Mouse (Mus musculus) hindbrain, embryonic 14.5 days (tissue): ENCODE data around the gene Zfp319. TPM values are rescaled to one million over a fixed set of nuclear protein-coding genes. Genes with fewer than 3 reads are reported as not detected.
A peak's percentile ranks its signal among the peaks of the same experiment; 100 is the strongest.
"Not testable (repeated sequence)": the region's sequence is repeated elsewhere in the genome, so short reads cannot be mapped to it uniquely, and the experiment has no call there.

ENCODE experiments used
- ATAC-seq: fragments of 200-750 bp; cut with Nextera tagmentation; 2 replicates; pipeline ENCODE4 v1.8.0; 2017; ENCODE audit warnings: moderate number of reproducible peaks, mild to moderate bottlenecking, moderate TSS enrichment, moderate library complexity; ENCODE audit not compliant: low FRiP score
- DNase-seq: peaks from one replicate; pipeline ENCODE4 v3.0.0-alpha.2; 2015; ENCODE audit warnings: low spot score
- H3K27ac ChIP-seq: fragments of 300-500 bp; sonication (generic); 2 replicates; pipeline ENCODE4 v1.5.1; 2014; ENCODE audit warnings: mild to moderate bottlenecking, moderate library complexity
- H3K27me3 ChIP-seq: fragments of 300-500 bp; sonication (generic); 2 replicates; pipeline ENCODE4 v1.6.1; 2014; ENCODE audit warnings: mild to moderate bottlenecking, low read length, mixed read lengths; ENCODE audit not compliant: control insufficient read depth, insufficient read depth
- H3K36me3 ChIP-seq: fragments of 300-500 bp; sonication (generic); replicated peaks from 2 replicates; pipeline ENCODE4 v1.6.1; 2014; ENCODE audit not compliant: control insufficient read depth, insufficient read depth
- H3K4me1 ChIP-seq: fragments of 300-500 bp; sonication (generic); replicated peaks from 2 replicates; pipeline ENCODE4 v1.6.1; 2014; ENCODE audit warnings: antibody characterized with exemption, low read length, mixed read lengths; ENCODE audit not compliant: control insufficient read depth, insufficient read depth
- H3K4me2 ChIP-seq: fragments of 300-500 bp; sonication (generic); replicated peaks from 2 replicates; pipeline ENCODE4 v1.6.1; 2014; ENCODE audit warnings: mild to moderate bottlenecking, moderate library complexity
- H3K4me3 ChIP-seq: fragments of 300-500 bp; sonication (generic); replicated peaks from 2 replicates; pipeline ENCODE4 v1.5.1; 2014; ENCODE audit warnings: mild to moderate bottlenecking, low read length
- H3K9ac ChIP-seq: fragments of 300-500 bp; sonication (generic); 2 replicates; pipeline ENCODE4 v1.6.1; 2014
- H3K9me3 ChIP-seq: fragments of 300-500 bp; sonication (generic); 2 replicates; pipeline ENCODE4 v1.6.1; 2016; ENCODE audit warnings: low read length; ENCODE audit not compliant: control insufficient read depth
- WGBS: fragments of 180-500 bp; shearing (Covaris S2); extraction: QIAGEN DNeasy Blood & Tissue Kit; methylation state at CpG from one replicate; pipeline ENCODE4 v1.1.7; 2014; 5-methylcytosine and 5-hydroxymethylcytosine counted together
- polyA plus RNA-seq: library from polyadenylated mRNA; unstranded; fragments of >200 nt; fragmentation: Nextera tagmentation; extraction: Ambion mirVana; gene quantifications from 2 replicates; pipeline ENCODE4 v1.2.1, GENCODE M21; 2014

Zfp319 gene
- polyA plus RNA-seq, result 14.2 and 15.9 TPM in 2 replicates

GRCm38 (mm10) chr8:95331720-95332436, at the start of gene Zfp319, which contains the start of gene Usb1:
TSS of gene Zfp319 (minus strand) at chr8:95331950.
TSS of gene Usb1 (plus strand) at chr8:95332284.
- Histone ChIP-seq H3K36me3 (peaks cover 43% of the 10 kb centered on the region), H3K4me3 (peak within 1 kb of the TSS; percentile 73), H3K27me3 (no peaks in the 10 kb centered on the region), H3K27ac (peak within 1 kb of the TSS; percentile 96), H3K4me2 (peak within 1 kb of the TSS; percentile 72), H3K4me1 (peaks cover 17% of the 10 kb centered on the region), H3K9ac (peak within 1 kb of the TSS; percentile 88), H3K9me3 (no peaks in the 10 kb centered on the region)
- ATAC-seq (peak; percentile 94), DNase-seq (peak; percentile 90)
- under 1% methylated on average over 74 of the region's 80 CpGs for WGBS

- Histone ChIP-seq H3K4me3 (no peak overlapping the region), H3K27ac (no peak overlapping the region), H3K27me3 (no peaks in the 10 kb centered on the region), H3K4me1 (no peaks in the 10 kb centered on the region), H3K4me2 (no peak overlapping the region), H3K9me3 (no peaks in the 10 kb centered on the region), H3K9ac (no peak overlapping the region), H3K36me3 (no peaks in the 10 kb centered on the region)
- no peak for ATAC-seq
- DNase-seq, result no peak
These were observed 49.2 kb upstream of the Zfp319 start for GRCm38 (mm10) chr8:95380953-95381352.

GRCm38 (mm10) chr8:95378928-95379327, 47.2 kb upstream of the Zfp319 start:
- not testable (repeated sequence) for H3K9ac ChIP-seq, H3K36me3 ChIP-seq, H3K4me1 ChIP-seq, H3K9me3 ChIP-seq, H3K27ac ChIP-seq, DNase-seq, H3K4me2 ChIP-seq, H3K27me3 ChIP-seq, H3K4me3 ChIP-seq, ATAC-seq
- WGBS, result 95% methylated on average over 11 of the region's 11 CpGs

- ATAC-seq, result no peak
- WGBS, result 54% methylated on average over 7 of the region's 7 CpGs
These were observed 46.1 kb upstream of the Zfp319 start for GRCm38 (mm10) chr8:95377863-95378291.

GRCm38 (mm10) chr8:95377101-95377500, 45.4 kb upstream of the Zfp319 start:
- no peaks in the 10 kb centered on the region for H3K4me1 ChIP-seq
- no peak overlapping the region for H3K4me3 ChIP-seq
- no peaks in the 10 kb centered on the region for H3K27me3 ChIP-seq
- H3K27ac ChIP-seq, result no peak overlapping the region
- H3K36me3 ChIP-seq, result peaks cover 12% of the 10 kb centered on the region
- no peak overlapping the region for H3K9ac ChIP-seq
- WGBS, result 86% methylated on average over 4 of the region's 4 CpGs
- ATAC-seq (no peak), DNase-seq (no peak)
- H3K4me2 ChIP-seq, result no peak overlapping the region
- H3K9me3 ChIP-seq, result no peaks in the 10 kb centered on the region

More at GRCm38 (mm10) chr8:95377863-95378291, 46.1 kb upstream of the Zfp319 start:
- Histone ChIP-seq H3K9ac (no peak overlapping the region), H3K9me3 (no peaks in the 10 kb centered on the region), H3K4me2 (no peak overlapping the region), H3K4me1 (no peaks in the 10 kb centered on the region), H3K27ac (no peak overlapping the region), H3K36me3 (peaks cover 5% of the 10 kb centered on the region; the same call in 1 of the 2 replicates), H3K4me3 (no peak overlapping the region), H3K27me3 (no peaks in the 10 kb centered on the region)
- DNase-seq, result no peak

- 85% methylated on average over 12 of the region's 12 CpGs for WGBS
- no peak overlapping the region for H3K4me2 ChIP-seq
- H3K27ac ChIP-seq, result no peak overlapping the region
These were observed 44.7 kb upstream of the Zfp319 start for GRCm38 (mm10) chr8:95376309-95376999.

GRCm38 (mm10) chr8:95375374-95375930, 43.7 kb upstream of the Zfp319 start:
- no peak overlapping the region for H3K27ac ChIP-seq
- H3K4me2 ChIP-seq, result no peak overlapping the region
- H3K36me3 ChIP-seq, result peaks cover 28% of the 10 kb centered on the region
- ATAC-seq (no peak), DNase-seq (no peak)
- no peak overlapping the region for H3K9ac ChIP-seq
- H3K4me3 ChIP-seq, result no peak overlapping the region
- WGBS, result 81% methylated on average over 7 of the region's 7 CpGs
- no peaks in the 10 kb centered on the region for H3K4me1 ChIP-seq
- H3K9me3 ChIP-seq, result no peaks in the 10 kb centered on the region
- no peaks in the 10 kb centered on the region for H3K27me3 ChIP-seq

More at GRCm38 (mm10) chr8:95376309-95376999, 44.7 kb upstream of the Zfp319 start:
- Histone ChIP-seq H3K9ac (no peak overlapping the region), H3K27me3 (no peaks in the 10 kb centered on the region), H3K4me3 (no peak overlapping the region), H3K4me1 (no peaks in the 10 kb centered on the region), H3K36me3 (peaks cover 18% of the 10 kb centered on the region), H3K9me3 (no peaks in the 10 kb centered on the region)
- DNase-seq, result no peak
- no peak for ATAC-seq

GRCm38 (mm10) chr8:95374429-95374828, 42.7 kb upstream of the Zfp319 start:
- Histone ChIP-seq H3K4me2 (no peak overlapping the region), H3K27ac (no peak overlapping the region), H3K27me3 (no peaks in the 10 kb centered on the region), H3K4me1 (no peaks in the 10 kb centered on the region), H3K9ac (no peak overlapping the region), H3K4me3 (no peak overlapping the region), H3K9me3 (no peaks in the 10 kb centered on the region), H3K36me3 (peaks cover 37% of the 10 kb centered on the region)
- WGBS, result 86% methylated on average over 3 of the region's 3 CpGs
- DNase-seq (no peak), ATAC-seq (no peak)

GRCm38 (mm10) chr8:95373389-95374002, 41.7 kb upstream of the Zfp319 start:
- no peak overlapping the region for H3K4me3 ChIP-seq
- H3K9ac ChIP-seq, result no peak overlapping the region
- no peak overlapping the region for H3K4me2 ChIP-seq
- peaks cover 45% of the 10 kb centered on the region for H3K36me3 ChIP-seq
- ATAC-seq (no peak), DNase-seq (no peak)
- H3K27me3 ChIP-seq, result no peaks in the 10 kb centered on the region
- WGBS, result 90% methylated on average over 12 of the region's 12 CpGs
- H3K4me1 ChIP-seq, result no peaks in the 10 kb centered on the region
- no peak overlapping the region for H3K27ac ChIP-seq
- H3K9me3 ChIP-seq, result no peaks in the 10 kb centered on the region
